28 mouse cellular contexts compared by ENCODE assay signal in the genomic region with DNA sequence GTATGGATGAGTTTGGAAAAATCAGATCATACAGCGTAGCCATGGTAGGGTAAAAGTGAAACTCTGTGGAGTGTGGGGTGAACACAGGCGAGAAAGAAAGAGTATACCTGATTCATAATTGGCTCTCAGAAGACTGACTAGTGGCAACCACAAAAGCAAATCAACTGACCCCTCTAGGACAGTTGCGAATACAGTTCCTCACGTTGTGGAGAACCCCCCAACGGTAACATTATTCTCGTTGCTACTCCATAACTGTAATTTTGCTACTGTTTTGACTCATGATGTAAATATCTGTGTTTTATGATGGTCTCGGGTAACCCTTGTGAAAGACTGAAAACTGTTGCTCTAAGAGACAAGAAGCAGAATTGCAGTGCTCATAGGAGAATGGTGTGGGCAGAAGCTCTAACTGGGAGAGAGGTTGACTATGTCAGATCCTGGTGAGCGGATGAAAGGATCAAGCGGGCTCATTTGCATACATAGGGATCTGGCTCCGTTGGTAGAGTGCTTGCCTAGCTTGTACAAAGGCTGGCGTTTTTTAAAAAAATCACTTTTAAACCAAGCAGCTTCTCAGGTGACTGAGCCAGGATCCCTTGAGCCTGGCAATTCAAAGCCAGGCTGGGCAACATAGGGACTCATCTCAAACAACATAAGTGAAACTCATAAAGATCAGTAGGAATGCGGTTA. TPM values are rescaled to one million over a fixed set of nuclear protein-coding genes. Genes with fewer than 3 reads are reported as not detected.
A peak's percentile ranks its signal among the peaks of the same experiment; 100 is the strongest.
DNase-seq lines count a peak whose midpoint lies in the region; ATAC-seq lines count a peak whose summit lies in the region.
"Had no signal": no experiment of that assay in that cellular context is flagged by ENCODE, and none has a peak within 500 bp of the region (broad histone marks: within the 10 kb centered on the region; RNA-seq: fewer than 3 reads in every experiment).

No protein-coding gene starts in this region.

- no peaks in the 10 kb centered on the region for H3K9me3 ChIP-seq in heart, embryonic 15.5 days (replicated peaks)
- H3K9me3 ChIP-seq in liver, embryonic 12.5 days (replicated peaks): no peaks in the 10 kb centered on the region
- H3K9me3 ChIP-seq: forebrain, embryonic 10.5 days; hindbrain, embryonic 12.5 days; limb, embryonic 10.5 days had no signal

- no peaks in the 10 kb centered on the region for H3K36me3 ChIP-seq in heart, embryonic 15.5 days
- no peaks in the 10 kb centered on the region for H3K36me3 ChIP-seq in liver, embryonic 12.5 days
- H3K36me3 ChIP-seq: forebrain, embryonic 10.5 days; hindbrain, embryonic 12.5 days; limb, embryonic 10.5 days had no signal

- peaks cover 24% of the 10 kb centered on the region for H3K4me1 ChIP-seq in heart, embryonic 15.5 days (replicated peaks)
- peaks cover 32% of the 10 kb centered on the region for H3K4me1 ChIP-seq in liver, embryonic 12.5 days
- H3K4me1 ChIP-seq: limb, embryonic 10.5 days had no signal

- ATAC-seq in heart, embryonic 15.5 days (replicated peaks; ENCODE audit: insufficient number of reproducible peaks, insufficient read depth, low FRiP score, low read depth): no peak
- ATAC-seq in liver, embryonic 12.5 days: no peak
- ATAC-seq: forebrain, postnatal 0 days had no signal

- no peak overlapping the region for H3K9ac ChIP-seq in heart, embryonic 15.5 days
- H3K9ac ChIP-seq in liver, embryonic 12.5 days: no peak overlapping the region
- H3K9ac ChIP-seq: forebrain, postnatal 0 days; hindbrain, embryonic 12.5 days had no signal

- intact Hi-C loops in heart, postnatal 14 days (cut with DNase I): no loop called here

- no peak for DNase-seq in heart, postnatal 14 days
- no peak for DNase-seq in liver
- DNase-seq in retina, adult 2 months (ENCODE audit: low read depth, low spot score): peak; percentile 36
- no peak for DNase-seq in retina, embryonic 14.5 days (ENCODE audit: low spot score)
- DNase-seq in right cerebral cortex, postnatal 36 days (ENCODE audit: low spot score in 2 of 2): no peak
- DNase-seq: adrenal gland, adult 2 months; cerebellum, adult 8-10 months; forebrain, postnatal 0 days; gastrocnemius, postnatal 36 days; kidney, adult 11 months; lung, postnatal 10 days; spleen, adult 18-20 months; thymus, adult 2 months had no signal

- H3K27me3 ChIP-seq in heart, embryonic 15.5 days: no peaks in the 10 kb centered on the region
- H3K27me3 ChIP-seq in liver, embryonic 12.5 days (replicated peaks): no peaks in the 10 kb centered on the region
- H3K27me3 ChIP-seq: hindbrain, embryonic 12.5 days had no signal

- H3K4me3 ChIP-seq in heart, embryonic 15.5 days: no peak overlapping the region
- no peak overlapping the region for H3K4me3 ChIP-seq in liver, embryonic 12.5 days
- H3K4me3 ChIP-seq: forebrain, embryonic 10.5 days; hindbrain, embryonic 12.5 days; limb, embryonic 10.5 days had no signal

- no peak overlapping the region for H3K4me2 ChIP-seq in heart, embryonic 15.5 days
- H3K4me2 ChIP-seq in liver, embryonic 12.5 days: no peak overlapping the region
- H3K4me2 ChIP-seq: hindbrain, embryonic 12.5 days had no signal

- peak overlapping the region; percentile 59; the same call in 1 of the 2 replicates for H3K27ac ChIP-seq in heart, embryonic 15.5 days
- peak overlapping the region; percentile 57 for H3K27ac ChIP-seq in liver, embryonic 12.5 days
- H3K27ac ChIP-seq: limb, embryonic 10.5 days had no signal

- WGBS in heart, embryonic 15.5 days: 70% methylated on average over 12 of the region's 12 CpGs
- WGBS in liver, embryonic 12.5 days (ENCODE audit: insufficient replicate concordance): 51% methylated on average over 12 of the region's 12 CpGs

RNA-seq across cellular contexts. Expression of gene Fndc7, which starts 2.7 kb away (rescaled TPM):
- 0.09 and 0.36 TPM in 2 replicates for polyA plus RNA-seq in heart, embryonic 15.5 days (2015; fragmentation: Nextera tagmentation; extraction: Ambion mirVana)
- under 1 TPM in 1 of 2 experiments, not detected in 1; 0.12 TPM for total RNA-seq in heart, postnatal 14 days (2021)
- 0.07 and 0.10 TPM in 2 replicates for polyA plus RNA-seq in liver, embryonic 12.5 days (2016; fragmentation: Nextera tagmentation; extraction: Ambion mirVana)
- total RNA-seq: monocyte, adult 5-6 weeks had no signal
- polyA plus RNA-seq: forebrain, embryonic 10.5 days; forebrain, postnatal 0 days; kidney, embryonic 16.5 days; limb, embryonic 10.5 days; liver, embryonic 11.5 days; neural tube, embryonic 11.5 days had no signal

RNA-seq across cellular contexts. Expression of gene Prpf38b, which starts 24.5 kb away (rescaled TPM):
- 48.1 and 51.6 TPM in 2 replicates for polyA plus RNA-seq in heart, embryonic 15.5 days (2015; fragmentation: Nextera tagmentation; extraction: Ambion mirVana)
- 10 to 100 TPM; 27.7 to 28.1 TPM for total RNA-seq in heart, postnatal 14 days (2021)
- 58.1 and 59.1 TPM in 2 replicates for polyA plus RNA-seq in liver, embryonic 12.5 days (2016; fragmentation: Nextera tagmentation; extraction: Ambion mirVana)

RNA-seq across cellular contexts. Expression of gene Stxbp3, which starts 46.8 kb away (rescaled TPM):
- 28.1 and 29.9 TPM in 2 replicates for polyA plus RNA-seq in heart, embryonic 15.5 days (2015; fragmentation: Nextera tagmentation; extraction: Ambion mirVana)
- total RNA-seq in heart, postnatal 14 days (2021): 10 to 100 TPM; 25.9 to 31.3 TPM
- 21.1 and 24.3 TPM in 2 replicates for polyA plus RNA-seq in liver, embryonic 12.5 days (2016; fragmentation: Nextera tagmentation; extraction: Ambion mirVana)

RNA-seq across cellular contexts. Expression of gene Henmt1, which starts 52.6 kb away (rescaled TPM):
- 0.25 TPM in 1 of 2 replicates, not detected in the other for polyA plus RNA-seq in heart, embryonic 15.5 days (2015; fragmentation: Nextera tagmentation; extraction: Ambion mirVana)
- total RNA-seq in heart, postnatal 14 days (2021): not detected
- 0.11 and 0.14 TPM in 2 replicates for polyA plus RNA-seq in liver, embryonic 12.5 days (2016; fragmentation: Nextera tagmentation; extraction: Ambion mirVana)
- total RNA-seq: adrenal gland, adult 2 months; gastrocnemius, postnatal 36 days; monocyte, adult 5-6 weeks had no signal
- polyA plus RNA-seq: adrenal gland, adult 2 months; large intestine, adult 2 months had no signal

RNA-seq across cellular contexts. Expression of gene Gm9857, which starts 53.2 kb away (rescaled TPM):
- polyA plus RNA-seq in heart, embryonic 15.5 days (2015; fragmentation: Nextera tagmentation; extraction: Ambion mirVana): not detected in 2 replicates
- total RNA-seq in heart, postnatal 14 days (2021): not detected
- not detected in 2 replicates for polyA plus RNA-seq in liver, embryonic 12.5 days (2016; fragmentation: Nextera tagmentation; extraction: Ambion mirVana)
- total RNA-seq: adrenal gland, adult 2 months; forebrain, postnatal 0 days; gastrocnemius, postnatal 36 days; layer of hippocampus, postnatal 10 days; left cerebral cortex, adult 8-10 months; megakaryocyte, adult 5-6 weeks; monocyte, adult 5-6 weeks had no signal
- polyA plus RNA-seq: adrenal gland, adult 2 months; C2C12; forebrain, embryonic 10.5 days; forebrain, postnatal 0 days; hindbrain, embryonic 12.5 days; kidney, embryonic 16.5 days; large intestine, adult 2 months; limb, embryonic 10.5 days; liver, embryonic 11.5 days; neural tube, embryonic 11.5 days; urinary bladder, adult 2 months had no signal
